Mouse (Mus musculus): Measurements from ENCODE around the gene Rnf183.
"Not testable (repeated sequence)": the region's sequence is repeated elsewhere in the genome, so short reads cannot be mapped to it uniquely, and the experiment has no call there.

Rnf183 gene

GRCm38 (mm10) chr4:62435081-62435480 is at the start of gene Rnf183:
Rnf183 (minus strand) TSS chr4:62435252.
- DNase-seq (ENCODE audit: low spot score), result no peak

- DNase-seq (ENCODE audit: low spot score), result no peak
Measured at GRCm38 (mm10) chr4:62480709-62481605, 45.9 kb upstream of the Rnf183 start.

DNA sequence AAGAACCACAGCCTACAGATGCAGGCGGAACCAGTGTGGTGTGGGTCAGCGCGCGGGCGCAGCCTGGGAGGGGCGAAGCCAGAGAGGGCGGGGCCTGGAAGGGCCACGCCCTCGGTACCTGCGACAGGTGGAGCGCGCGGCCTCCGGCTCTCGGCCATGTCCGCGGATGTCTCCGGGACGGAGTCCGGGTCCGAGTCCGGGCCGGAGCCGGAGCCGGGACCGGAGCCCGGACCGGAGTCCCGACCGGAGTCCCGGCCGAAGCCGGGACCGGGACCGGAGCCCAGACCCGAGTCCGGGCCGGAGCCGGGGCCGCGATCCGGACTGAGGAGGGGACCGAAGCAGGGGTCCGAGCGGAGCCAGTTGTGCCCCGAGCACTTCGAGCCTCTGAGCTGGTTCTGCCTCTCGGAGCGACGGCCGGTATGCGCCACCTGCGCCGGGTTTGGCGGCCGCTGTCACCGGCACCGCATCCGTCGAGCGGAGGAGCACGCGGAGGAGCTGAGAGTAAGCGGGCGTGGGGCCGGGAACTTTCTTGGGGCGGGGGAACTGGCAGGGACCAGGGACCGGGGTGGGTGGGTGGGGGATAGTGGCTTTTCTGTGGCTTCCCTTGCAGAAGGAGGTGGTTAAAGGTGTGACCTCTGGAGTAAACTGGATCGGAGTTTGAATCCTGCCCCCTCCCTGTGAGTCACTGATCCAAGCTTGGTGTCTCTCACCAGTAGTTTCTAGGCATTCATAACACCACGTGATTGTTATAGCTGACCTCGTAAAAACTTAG is 45.1 kb upstream of the Rnf183 start, which contains the start of gene Bspry:
TSS of gene Bspry (plus strand) at position 117 of the 772 bp plus-strand sequence.
- DNase-seq (ENCODE audit: low spot score), result peak; percentile 63

- not testable (repeated sequence) for DNase-seq (ENCODE audit: low spot score)
Measured at GRCm38 (mm10) chr4:62479593-62479936, 44.5 kb upstream of the Rnf183 start.

DNA sequence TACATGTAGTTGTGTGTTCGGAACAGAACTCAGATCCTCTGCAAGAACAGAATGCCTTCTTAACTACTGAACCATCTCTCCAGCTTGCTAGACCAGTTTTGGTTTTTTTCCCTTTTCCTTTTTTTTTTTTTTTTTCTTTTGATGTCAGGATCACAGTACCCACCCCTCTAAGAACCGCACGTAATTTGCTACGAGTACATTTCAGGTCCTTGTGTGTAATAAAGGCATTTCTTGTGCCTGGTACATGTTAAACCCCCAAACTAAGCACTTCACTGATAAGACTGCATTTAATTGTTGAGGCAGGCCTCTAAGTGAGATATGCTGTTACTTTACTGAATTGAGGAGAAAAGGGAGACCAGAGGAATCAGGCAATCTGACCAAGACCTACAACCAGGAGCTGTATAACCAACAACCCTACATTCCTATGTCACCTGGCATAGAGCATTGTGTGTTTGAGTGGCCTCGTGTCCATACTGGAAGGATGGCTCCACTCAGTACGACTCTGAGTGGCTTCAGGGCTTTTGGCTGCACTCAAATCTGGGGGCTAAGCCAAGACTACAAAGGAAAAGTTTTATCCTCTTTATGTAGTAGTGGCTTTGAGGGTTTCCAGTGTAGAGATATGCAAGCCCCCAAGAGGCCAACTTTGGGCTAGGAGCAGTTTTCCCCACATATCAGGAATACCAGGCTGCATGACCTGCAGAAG is 42.6 kb upstream of the Rnf183 start:
- no peak for DNase-seq (ENCODE audit: low spot score)

DNA sequence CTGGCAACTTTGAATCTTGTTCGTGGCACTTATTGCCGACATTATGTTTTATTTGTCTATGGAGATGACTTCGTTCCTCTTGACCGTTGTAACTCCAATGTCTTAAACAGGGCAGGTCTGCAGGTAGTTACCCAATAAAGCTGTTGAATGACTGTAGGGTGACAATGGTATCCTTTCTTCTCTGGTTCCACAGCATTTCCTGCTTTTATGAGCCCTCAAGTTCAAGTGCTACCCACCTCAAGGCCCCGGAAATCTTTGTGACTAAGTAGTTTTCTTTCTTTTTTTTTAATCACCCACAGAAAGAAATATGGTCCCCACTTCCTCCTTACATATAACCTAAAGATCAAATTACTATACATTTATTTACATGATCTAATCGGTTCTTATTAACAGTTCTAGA is 40.7 kb upstream of the Rnf183 start:
- no peak for DNase-seq (ENCODE audit: low spot score)

GRCm38 (mm10) chr4:62475131-62475530 is 40.1 kb upstream of the Rnf183 start:
- DNase-seq (ENCODE audit: low spot score), result no peak

DNA sequence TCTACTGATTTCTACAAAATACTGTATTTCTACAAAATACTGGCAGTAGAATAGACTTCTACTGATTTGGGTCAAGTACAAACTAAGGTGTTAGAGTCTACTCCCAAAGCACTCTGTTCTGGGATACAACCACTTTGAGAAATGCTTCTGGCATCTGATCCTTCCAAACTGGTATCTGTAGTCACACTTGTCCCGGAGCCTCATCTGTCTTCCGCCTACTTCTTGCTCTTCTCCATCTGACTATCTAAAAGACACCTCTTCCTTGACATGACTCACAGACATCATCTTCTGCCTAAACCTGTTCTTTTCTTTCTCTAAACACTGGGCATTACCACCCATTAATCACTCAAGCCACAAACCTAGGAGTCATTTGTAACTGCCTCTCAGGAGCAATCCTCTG is 37.0 kb upstream of the Rnf183 start:
- DNase-seq (ENCODE audit: low spot score), result no peak

- DNase-seq (ENCODE audit: low spot score), result peak; percentile 73
Measured at GRCm38 (mm10) chr4:62470598-62471051, 35.6 kb upstream of the Rnf183 start, which contains the start of gene Wdr31. Wdr31 (minus strand) TSS chr4:62470896.

GRCm38 (mm10) chr4:62468158-62468557 is 33.1 kb upstream of the Rnf183 start:
- no peak for DNase-seq (ENCODE audit: low spot score)

GRCm38 (mm10) chr4:62463124-62463523 is 28.1 kb upstream of the Rnf183 start:
- DNase-seq (ENCODE audit: low spot score), result no peak

DNA sequence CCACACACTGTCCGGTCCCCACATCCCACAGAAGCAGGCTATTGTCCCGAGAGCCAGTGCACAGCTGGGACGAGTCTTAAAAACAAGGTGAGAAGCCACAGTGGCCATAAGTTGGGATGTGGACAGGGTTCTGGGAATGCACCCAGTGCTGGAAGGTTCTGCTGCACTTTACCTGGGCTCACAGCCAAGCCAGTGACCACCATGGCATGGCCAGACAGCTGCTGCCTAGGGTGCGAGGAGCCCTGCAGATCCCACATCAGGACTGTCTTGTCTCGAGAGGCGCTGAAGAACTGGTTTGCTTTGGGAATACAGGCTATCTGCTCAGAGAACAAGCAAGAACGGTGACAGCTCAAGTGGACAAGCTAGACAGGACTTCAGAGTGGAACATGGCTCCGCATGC is 25.3 kb upstream of the Rnf183 start:
- no peak for DNase-seq (ENCODE audit: low spot score)

DNA sequence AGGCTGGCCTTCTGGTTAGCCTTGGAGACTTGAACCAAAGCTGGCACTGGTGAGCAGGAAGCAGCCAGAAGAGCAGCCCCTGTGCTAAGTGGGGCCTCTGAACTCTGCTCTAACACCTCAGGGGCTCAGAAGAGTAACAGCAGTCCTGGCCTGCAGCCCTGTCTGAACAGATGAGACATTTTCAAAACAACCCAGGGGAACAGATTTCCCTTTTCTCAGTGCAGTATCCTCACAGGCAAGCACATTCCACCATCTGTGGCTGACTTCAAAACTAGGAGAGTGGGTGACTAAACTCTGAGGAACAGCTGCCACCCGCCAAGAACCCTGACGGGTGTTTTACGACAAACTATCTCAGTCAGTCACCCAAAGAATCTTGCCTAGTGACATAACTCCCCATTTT is 24.0 kb upstream of the Rnf183 start:
- no peak for DNase-seq (ENCODE audit: low spot score)

DNA sequence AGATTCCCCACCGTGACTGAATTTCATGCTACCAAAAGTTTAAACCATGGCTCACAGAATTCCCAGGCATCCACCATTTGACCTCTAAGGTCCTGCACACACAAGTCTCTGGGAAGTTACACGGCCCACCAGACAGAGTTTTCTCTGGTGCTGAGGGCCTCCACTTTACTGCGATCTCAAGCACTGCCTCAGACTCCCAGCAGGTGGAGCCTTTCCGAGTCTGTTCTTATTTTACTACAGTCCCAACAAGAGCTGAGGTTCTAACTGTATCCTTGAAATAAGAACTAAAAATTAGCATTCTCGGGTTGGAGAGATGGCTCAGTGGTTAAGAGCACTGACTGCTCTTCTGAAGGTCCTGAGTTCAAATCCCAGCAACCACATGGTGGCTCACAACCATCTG is 19.9 kb upstream of the Rnf183 start:
- peak; percentile 35 for DNase-seq (ENCODE audit: low spot score)

DNA sequence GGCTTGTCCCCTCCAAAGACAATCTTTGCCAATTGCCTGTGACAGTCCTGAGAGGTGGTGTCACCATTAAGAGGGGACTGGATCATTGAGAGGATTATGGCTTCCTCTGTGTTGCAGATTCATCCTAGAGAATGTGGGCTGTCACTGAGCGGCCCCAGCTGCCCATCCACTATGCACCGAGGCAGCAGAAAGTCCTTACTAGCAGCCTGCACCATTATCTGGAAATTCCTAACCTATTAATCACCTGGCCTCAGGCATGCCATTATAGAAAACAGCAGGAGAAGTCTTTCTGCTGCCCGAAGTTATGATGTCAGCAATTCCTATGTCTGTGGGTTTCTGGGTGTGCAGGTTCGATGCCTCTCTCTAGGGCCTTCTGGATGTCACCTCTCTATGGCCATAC is 5.9 kb upstream of the Rnf183 start:
- no peak for DNase-seq (ENCODE audit: low spot score)

- no peak for DNase-seq (ENCODE audit: low spot score)
Measured at GRCm38 (mm10) chr4:62440544-62440943, 5.5 kb upstream of the Rnf183 start.

- no peak for DNase-seq (ENCODE audit: low spot score)
Measured at GRCm38 (mm10) chr4:62439793-62440192, 4.7 kb upstream of the Rnf183 start.

DNA sequence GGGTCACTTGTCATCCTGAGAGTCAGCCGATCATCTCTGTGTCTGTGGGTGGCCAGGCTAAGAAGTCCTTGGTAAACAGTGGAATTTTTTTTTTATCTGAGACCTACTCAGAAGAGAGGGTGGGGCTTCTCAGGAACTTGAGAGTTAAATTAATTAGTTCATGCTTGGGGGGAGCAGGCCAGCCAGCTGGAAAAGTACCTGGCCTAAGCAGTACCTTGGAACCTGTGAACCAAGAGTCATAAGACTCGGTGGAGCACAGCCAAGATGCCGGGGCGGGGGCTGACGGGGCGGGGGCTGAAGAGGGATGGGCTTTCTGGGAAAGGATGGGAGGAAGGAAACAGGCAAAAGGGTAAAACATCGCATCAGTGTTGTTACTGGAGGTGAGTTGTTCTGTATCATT is 2.8 kb upstream of the Rnf183 start:
- no peak for DNase-seq (ENCODE audit: low spot score)

DNA sequence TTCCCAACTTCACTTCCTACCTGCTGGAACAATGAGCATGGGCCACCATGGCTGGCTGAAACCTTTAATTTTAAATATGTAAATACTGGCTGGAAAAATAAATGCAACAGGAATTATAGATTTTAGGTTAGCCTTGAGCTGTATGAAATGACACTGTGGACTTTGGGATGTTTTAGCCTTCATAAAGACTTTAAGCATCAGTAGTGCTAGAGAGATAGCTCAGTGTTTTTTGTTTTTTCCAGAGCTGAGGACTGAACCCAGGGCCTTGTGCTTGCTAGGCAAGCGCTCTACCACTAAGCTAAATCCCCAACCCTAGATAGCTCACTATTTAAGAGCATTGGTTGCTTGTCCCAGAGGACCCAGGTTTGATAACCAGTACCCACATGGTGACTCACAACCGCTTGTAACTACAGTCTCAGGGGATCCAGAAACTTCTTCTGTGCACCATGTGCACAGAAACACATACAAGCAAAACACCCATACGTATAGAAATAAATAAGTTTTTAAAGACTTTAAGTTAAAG is 2.3 kb upstream of the Rnf183 start:
- DNase-seq (ENCODE audit: low spot score), result no peak

- no peak for DNase-seq (ENCODE audit: low spot score)
Measured at GRCm38 (mm10) chr4:62433939-62434870, 847 bp downstream of the Rnf183 start.

DNA sequence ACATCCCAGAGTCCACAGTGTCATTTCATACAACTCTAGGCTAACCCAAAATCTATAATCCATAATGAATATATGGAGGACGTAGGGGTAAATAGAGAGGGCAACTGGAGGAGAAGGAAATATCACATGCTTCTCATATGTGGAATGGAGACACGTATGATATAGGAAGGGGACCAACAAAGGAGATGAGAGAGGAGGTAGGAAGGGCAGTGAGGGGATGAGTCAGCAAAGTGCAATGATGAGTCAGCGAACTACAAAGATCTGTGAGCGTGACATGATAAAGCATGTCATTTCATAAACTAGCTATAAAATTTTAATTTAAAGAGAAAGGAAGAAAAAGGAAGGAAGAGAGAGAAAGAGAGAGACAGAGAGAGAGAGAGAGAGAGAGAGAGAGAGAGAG is 3.5 kb downstream of the Rnf183 start:
- no peak for DNase-seq (ENCODE audit: low spot score)

All from lung, postnatal 25 days (tissue).